Mouse (Mus musculus): ENCODE data around the gene Fam135a. TPM values are rescaled to one million over a fixed set of nuclear protein-coding genes. Genes with fewer than 3 reads are reported as not detected.

Fam135a gene
- total RNA-seq (2023), result 10 to 100 TPM; 11.1 to 12.1 TPM

DNA sequence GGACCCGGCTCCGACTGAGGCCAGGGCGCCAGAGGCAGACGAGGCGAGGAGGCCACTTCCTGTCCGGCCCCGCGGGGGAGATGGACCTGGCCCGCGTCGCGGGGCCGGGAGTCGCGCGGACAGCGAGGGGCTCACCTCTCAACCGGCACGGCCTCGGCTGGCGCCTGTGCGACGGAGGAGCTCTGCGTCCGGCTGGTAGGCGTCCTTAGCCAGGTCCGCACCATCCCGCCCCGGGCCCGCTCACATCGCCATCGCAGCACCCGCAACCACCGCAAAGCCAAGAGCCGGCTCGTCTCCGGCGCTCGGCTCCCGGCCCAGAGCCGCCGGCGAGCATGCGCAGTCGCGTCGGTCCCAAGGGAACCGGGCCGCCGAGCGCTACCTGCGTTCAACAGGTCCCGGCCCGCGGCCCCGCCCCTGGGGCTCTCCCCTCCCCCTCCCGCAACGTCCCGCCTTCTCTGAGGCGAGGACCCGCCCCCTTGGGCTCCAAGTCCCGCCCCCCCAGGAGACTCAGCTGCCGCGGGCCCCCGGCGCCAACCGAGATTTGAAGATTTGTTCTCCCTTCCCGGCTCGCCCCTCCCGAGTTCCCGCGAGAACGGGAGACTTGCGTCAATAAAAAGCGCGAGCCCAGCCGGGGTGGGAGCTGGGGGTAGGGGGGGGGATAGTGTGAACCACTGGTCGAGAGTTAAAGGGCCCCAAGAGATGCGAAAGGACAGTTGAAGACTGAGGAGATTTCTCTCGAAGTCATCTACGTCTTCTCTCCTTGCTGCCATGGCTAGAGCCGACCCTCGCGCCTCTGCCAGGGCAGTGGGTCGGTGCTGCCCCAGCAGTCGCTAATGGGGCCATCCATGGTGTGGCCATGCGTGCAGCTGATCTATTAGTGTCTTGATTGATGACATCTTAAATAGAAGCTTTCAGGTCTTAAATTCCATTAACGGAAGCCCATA, at the start of gene Fam135a:
TSS of gene Fam135a (minus strand) at position 416 of the 944 bp plus-strand sequence.

DNA sequence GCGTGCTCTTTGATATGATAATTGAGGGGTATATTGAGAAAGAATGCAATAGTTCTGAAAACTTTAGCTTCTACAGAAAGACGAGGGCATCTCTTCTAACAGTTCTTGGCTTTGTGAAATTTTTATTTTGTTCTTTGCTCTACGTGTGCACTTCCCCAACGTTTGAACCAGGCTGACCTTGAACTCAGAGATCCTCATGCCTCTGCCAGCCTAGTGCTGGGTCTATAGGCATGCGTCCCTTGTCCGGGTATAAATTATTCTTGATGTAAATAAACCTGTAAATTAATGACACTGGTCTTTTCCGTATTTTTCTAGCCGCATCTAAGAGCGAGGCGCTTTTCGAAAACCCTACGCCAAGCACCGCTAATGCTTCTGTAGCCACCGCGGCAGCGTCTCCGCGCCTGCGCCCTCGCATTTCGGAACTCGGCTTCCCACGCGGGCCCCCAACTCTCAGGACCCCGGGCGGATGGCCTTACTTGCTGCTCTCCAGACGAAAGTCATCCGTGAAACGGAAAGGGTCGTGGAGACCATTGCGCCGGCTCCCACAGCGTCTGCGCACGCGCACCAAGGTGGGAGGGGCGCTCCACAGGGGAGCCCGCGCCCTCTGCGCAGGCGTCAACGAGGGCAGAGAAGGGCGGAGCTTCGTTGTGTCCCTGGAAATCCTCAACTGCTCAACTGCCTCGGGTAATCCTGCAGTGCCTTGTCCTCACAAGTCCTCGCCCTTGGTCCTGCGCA, 94.9 kb downstream of the Fam135a start, which contains the start of gene Sdhaf4:
TSS of gene Sdhaf4 (minus strand) at position 587 of the 735 bp plus-strand sequence.

Other genes starting within 250 kb of the Fam135a start
- 10 to 100 TPM; 54.1 to 60.3 TPM for gene Smap1, start 178.0 kb downstream of the Fam135a start, total RNA-seq (2023)
- 10 to 100 TPM; 13.5 to 13.7 TPM for gene Sdhaf4, start 94.7 kb downstream of the Fam135a start, total RNA-seq (2023)
- not detected for gene Col9a1, start 77.3 kb upstream of the Fam135a start, total RNA-seq (2023)